Mouse (Mus musculus): ENCODE data around the gene Gm5127.

Gene Gm5127

GRCm38 (mm10) chrX:106582886-106583285, at the start of gene Gm5127:
TSS of gene Gm5127 (plus strand) at chrX:106583186.
- no peak for DNase-seq

GRCm38 (mm10) chrX:106536359-106536758, 46.6 kb upstream of the Gm5127 start:
- no peak for DNase-seq

- no peak for DNase-seq
Observed at GRCm38 (mm10) chrX:106555457-106555856, 27.5 kb upstream of the Gm5127 start.

GRCm38 (mm10) chrX:106578966-106579365, 4.0 kb upstream of the Gm5127 start:
- DNase-seq: no peak

GRCm38 (mm10) chrX:106580410-106580809, 2.6 kb upstream of the Gm5127 start:
- DNase-seq: no peak

- DNase-seq: no peak
Observed at GRCm38 (mm10) chrX:106582197-106582596, 789 bp upstream of the Gm5127 start.

- DNase-seq: no peak
Observed at GRCm38 (mm10) chrX:106593914-106594313, 10.9 kb downstream of the Gm5127 start.

- no peak for DNase-seq
Observed at GRCm38 (mm10) chrX:106595904-106596303, 12.9 kb downstream of the Gm5127 start.

GRCm38 (mm10) chrX:106602574-106603258, 19.7 kb downstream of the Gm5127 start:
- DNase-seq: no peak

- DNase-seq: peak; percentile 5
Observed at GRCm38 (mm10) chrX:106603386-106603785, 20.4 kb downstream of the Gm5127 start, which contains the start of gene Cysltr1. TSS of gene Cysltr1 (minus strand) at chrX:106603679.

GRCm38 (mm10) chrX:106622512-106622911, 39.5 kb downstream of the Gm5127 start:
- DNase-seq: no peak

GRCm38 (mm10) chrX:106623667-106624066, 40.7 kb downstream of the Gm5127 start:
- DNase-seq: no peak

GRCm38 (mm10) chrX:106628514-106628913, 45.5 kb downstream of the Gm5127 start:
- DNase-seq: no peak

- no peak for DNase-seq
Observed at GRCm38 (mm10) chrX:106633543-106633942, 50.6 kb downstream of the Gm5127 start.

GRCm38 (mm10) chrX:106634799-106635541, 52.0 kb downstream of the Gm5127 start:
- DNase-seq: no peak

- no peak for DNase-seq
Observed at GRCm38 (mm10) chrX:106662101-106662500, 79.1 kb downstream of the Gm5127 start.

GRCm38 (mm10) chrX:106704590-106704989, 121.6 kb downstream of the Gm5127 start:
- DNase-seq: no peak

GRCm38 (mm10) chrX:106717160-106717559, 134.2 kb downstream of the Gm5127 start:
- DNase-seq: peak; percentile 3

GRCm38 (mm10) chrX:106742241-106742640, 159.3 kb downstream of the Gm5127 start:
- no peak for DNase-seq

- no peak for DNase-seq
Observed at GRCm38 (mm10) chrX:106755272-106755671, 172.3 kb downstream of the Gm5127 start.
